Mouse (Mus musculus) cerebellum, adult 8-10 months (tissue): Measurements from ENCODE around the gene Rnf208.

Experiments
- DNase-seq: peaks from one replicate; pipeline ENCODE4 v3.0.0; 2022

Rnf208 gene

DNA sequence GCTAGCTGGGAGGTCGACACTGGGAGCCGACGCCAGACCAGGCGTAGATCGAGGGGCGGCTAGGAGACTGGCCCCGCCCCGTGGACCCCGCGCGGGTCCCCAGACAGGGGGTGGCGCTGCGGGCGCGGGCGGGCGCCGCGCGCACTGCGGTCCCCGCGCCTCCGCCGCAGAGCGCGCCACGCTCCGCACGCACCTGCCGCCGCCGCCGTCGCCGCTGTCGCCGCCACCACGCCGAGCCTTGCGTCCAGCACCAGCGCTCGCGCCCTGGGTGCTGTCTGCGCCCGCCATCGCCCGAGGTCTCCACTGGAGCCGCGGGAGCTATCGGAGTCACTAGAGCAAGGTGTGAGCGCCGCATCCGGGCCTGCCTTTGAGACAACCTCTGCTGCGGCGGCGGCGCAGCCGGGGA is at the start of gene Rnf208, which contains the start of gene Cysrt1:
Gene Rnf208 (plus strand): TSS at position 155 of the 406 bp plus-strand sequence.
Gene Cysrt1 (minus strand): TSS at position 352 of the 406 bp plus-strand sequence.
- peak; percentile 59 for DNase-seq

- DNase-seq, result peak; percentile 84
Observed at GRCm38 (mm10) chr2:25193330-25193770, 48.7 kb upstream of the Rnf208 start.

DNA sequence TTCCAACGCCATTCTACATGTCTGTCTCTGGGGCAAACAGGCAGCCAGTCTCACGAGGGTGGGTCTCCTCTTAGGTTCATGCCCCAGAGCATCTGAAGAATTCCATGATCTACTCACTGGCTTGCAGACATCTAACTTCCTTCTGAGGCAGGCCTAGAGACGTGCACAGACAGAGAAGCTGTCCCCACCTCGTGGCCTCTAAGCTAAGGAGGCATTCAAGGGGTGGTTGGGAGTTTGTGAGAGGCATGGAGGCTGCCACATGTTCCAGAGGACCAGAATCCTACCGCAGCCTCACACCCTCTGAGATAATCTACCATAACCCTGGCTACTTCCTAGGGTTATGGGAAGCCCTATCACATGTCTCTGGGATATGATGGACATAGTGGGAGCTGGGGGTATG is 48.0 kb upstream of the Rnf208 start:
- no peak for DNase-seq

- no peak for DNase-seq
Observed at GRCm38 (mm10) chr2:25194486-25195171, 47.4 kb upstream of the Rnf208 start.

- DNase-seq, result no peak
Observed at GRCm38 (mm10) chr2:25195211-25196156, 46.6 kb upstream of the Rnf208 start.

- DNase-seq, result no peak
Observed at GRCm38 (mm10) chr2:25196172-25196954, 45.7 kb upstream of the Rnf208 start, which contains the start of gene Tor4a. Gene Tor4a (minus strand): TSS chr2:25196886.

GRCm38 (mm10) chr2:25197191-25197590 is 44.9 kb upstream of the Rnf208 start:
- no peak for DNase-seq

DNA sequence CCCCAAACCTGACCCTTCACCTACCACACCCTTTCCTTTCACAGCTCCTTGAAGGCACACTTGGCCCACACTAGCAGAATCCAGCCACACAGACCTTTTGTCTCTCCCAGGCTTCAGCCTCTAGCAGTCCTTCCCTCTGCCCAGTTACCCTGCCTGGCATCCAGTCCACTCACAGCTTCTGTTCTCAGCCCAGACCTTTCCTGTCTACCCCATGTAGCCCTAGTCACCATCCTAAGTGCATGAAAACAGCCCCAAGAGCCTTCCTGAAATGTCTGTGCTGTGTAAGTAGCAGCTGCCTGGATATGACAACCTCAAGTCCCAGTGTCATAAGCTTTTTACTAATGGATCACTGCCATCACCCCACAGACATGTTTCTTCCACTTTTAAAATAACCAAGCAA is 44.1 kb upstream of the Rnf208 start:
- no peak for DNase-seq

DNA sequence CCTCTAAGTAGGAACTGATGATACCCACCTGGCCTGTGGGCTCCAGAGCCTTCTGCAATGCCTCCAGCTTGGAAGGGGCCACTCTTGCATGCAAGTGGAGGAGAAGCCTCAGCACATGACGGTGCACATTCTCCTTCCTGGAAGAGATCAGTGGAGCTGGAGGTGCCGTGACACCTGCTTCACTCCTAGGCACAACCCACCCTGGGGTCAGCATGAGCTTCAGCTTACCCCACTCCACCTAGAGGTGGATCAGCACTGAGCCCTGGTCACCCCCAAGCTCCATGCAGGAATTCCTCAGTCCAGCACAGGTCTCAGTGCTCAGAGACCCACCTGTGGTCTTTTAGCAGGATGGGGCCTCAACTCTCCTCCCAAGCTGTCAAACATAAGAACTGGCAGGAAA is 41.4 kb upstream of the Rnf208 start:
- DNase-seq, result no peak

DNA sequence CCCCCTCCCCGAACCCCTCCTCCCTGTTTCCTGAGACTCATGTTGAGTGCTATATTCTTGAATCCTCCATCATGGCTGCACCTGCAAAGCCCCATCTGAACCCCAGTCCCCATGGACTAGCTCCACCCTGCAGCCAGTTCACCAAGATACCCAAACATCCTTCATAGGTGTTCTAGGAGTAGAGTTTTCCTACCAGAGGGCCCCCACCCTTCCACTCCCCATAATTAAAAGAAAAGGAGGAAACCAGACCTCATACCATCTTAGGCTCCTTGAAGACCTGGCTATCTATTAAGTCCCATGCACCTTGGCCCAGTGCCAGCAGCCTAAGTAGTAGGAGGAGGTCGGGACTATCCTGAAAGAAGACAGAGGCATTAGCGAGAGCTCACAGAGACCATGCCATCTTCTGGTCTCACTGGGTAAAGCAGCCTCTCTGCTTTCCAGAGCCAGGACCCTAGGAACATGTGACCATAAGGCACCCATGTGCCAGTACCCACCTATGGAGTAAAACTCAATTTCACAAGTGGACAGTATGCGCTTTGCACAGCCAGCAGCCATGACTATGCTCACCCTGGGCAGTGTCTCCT is 38.3 kb upstream of the Rnf208 start:
- no peak for DNase-seq

- DNase-seq, result no peak
Observed at GRCm38 (mm10) chr2:25207593-25207992, 34.5 kb upstream of the Rnf208 start.

- no peak for DNase-seq
Observed at GRCm38 (mm10) chr2:25210686-25211085, 31.4 kb upstream of the Rnf208 start.

GRCm38 (mm10) chr2:25211121-25211670 is 30.9 kb upstream of the Rnf208 start, which contains the start of gene Nelfb:
Gene Nelfb (minus strand): TSS chr2:25211489.
- DNase-seq, result peak; percentile 87

- DNase-seq, result no peak
Observed at GRCm38 (mm10) chr2:25213266-25213865, 28.7 kb upstream of the Rnf208 start.

GRCm38 (mm10) chr2:25214444-25214843 is 27.6 kb upstream of the Rnf208 start, which contains the start of gene Stpg3:
Gene Stpg3 (minus strand): TSS chr2:25214637.
- no peak for DNase-seq

DNA sequence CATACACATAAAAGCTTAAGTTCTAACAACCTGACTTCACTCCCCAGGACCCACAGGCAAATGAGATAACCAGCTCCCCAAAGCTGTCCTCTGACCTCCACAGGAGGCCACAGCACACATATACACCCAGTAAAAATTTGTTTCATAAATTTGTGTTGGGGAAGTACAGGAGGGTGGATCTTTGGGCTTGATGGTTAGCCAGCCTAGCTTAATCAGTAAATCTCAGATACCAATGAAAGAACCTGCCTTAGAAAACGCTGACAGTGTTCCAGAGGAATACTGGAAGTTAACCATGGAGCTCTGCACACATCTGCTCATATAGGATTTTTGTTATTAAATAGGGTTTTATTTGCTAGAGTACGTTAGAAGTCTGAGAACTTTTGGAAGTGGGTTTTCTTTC is 24.4 kb upstream of the Rnf208 start:
- no peak for DNase-seq

DNA sequence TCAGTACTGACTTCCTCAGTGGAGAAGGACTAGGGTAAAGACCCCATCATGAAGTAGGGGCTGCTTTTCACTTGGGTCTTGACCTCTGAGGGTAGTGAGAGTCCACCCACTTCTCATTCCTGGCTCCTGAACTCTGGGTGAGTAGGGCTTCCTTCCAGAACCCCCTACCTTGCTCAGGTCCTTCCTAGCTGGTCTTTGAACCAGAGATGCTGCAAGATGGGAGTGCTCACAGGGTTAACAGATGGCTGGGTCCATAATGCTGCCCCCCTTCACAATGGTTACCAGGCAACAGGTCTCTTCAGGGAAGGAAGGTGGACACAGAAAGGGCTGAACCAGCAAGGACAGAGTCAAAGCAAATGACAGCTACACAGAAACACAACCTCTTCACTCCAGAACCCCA is 23.6 kb upstream of the Rnf208 start, which contains the start of gene Fam166a:
Gene Fam166a (plus strand): TSS at position 301 of the 400 bp plus-strand sequence.
- no peak for DNase-seq

- no peak for DNase-seq
Observed at GRCm38 (mm10) chr2:25221331-25221772, 20.7 kb upstream of the Rnf208 start.

- no peak for DNase-seq
Observed at GRCm38 (mm10) chr2:25223681-25224491, 18.2 kb upstream of the Rnf208 start.

DNA sequence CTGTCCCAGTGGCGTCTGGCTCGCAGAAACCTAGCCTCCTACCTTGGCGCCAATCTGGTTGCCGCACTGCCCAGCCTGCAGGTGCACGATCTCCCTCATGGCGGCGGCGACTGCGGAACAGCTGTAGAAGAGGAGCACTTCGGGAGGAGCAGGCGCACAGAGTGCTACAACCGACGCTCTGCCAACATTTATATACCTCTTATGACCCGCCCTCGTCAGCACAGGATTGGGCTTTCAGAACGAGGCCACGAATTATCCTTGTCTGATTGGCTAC is 17.6 kb upstream of the Rnf208 start, which contains the start of gene Tubb4b:
Gene Tubb4b (minus strand): TSS at position 211 of the 274 bp plus-strand sequence.
- no peak for DNase-seq
